Mouse (Mus musculus): ENCODE data around the gene Gnb1.

- TF ChIP-seq POLR2A (IDR thresholded peaks at IDR 0.05; ENCODE audit: control insufficient read depth in 1 of 2, insufficient read depth in 1 of 2, low read depth in 1 of 2, low read length in 2 of 2, poor library complexity in 1 of 2) (no peak), KAT2A (conservative IDR thresholded peaks at IDR 0.05; ENCODE audit: low read depth, low read length) (no peak), ZC3H11A (IDR thresholded peaks at IDR 0.05; ENCODE audit: low read depth, low read length) (no peak), GATA1 (IDR thresholded peaks at IDR 0.05; ENCODE audit: low read depth, low read length) (no peak), CTCF (IDR thresholded peaks at IDR 0.05 in 2 of 3, conservative IDR thresholded peaks at IDR 0.05 in 1 of 3; ENCODE audit: control insufficient read depth in 1 of 3, insufficient read depth in 1 of 3, low read depth in 2 of 3, low read length in 3 of 3, poor library complexity in 1 of 3, severe bottlenecking in 1 of 3) (no peak), ETS1 (IDR thresholded peaks at IDR 0.05; ENCODE audit: low read depth, low read length) (no peak), NRF1 (IDR thresholded peaks at IDR 0.05; ENCODE audit: insufficient read depth, low read depth, low read length, poor library complexity, severe bottlenecking) (no peak), USF2 (IDR thresholded peaks at IDR 0.05; ENCODE audit: borderline replicate concordance in 1 of 2, insufficient read depth in 1 of 2, low read depth in 1 of 2, low read length in 2 of 2) (no peak), HCFC1 (IDR thresholded peaks at IDR 0.05; ENCODE audit: low read depth, low read length) (no peak), EP300 (IDR thresholded peaks at IDR 0.05; ENCODE audit: low read depth in 1 of 2, low read length in 2 of 2) (peak in 1 of 2 experiments; percentile 20; a peak in 1 of 4 replicates), TCF12 (IDR thresholded peaks at IDR 0.05; ENCODE audit: low read depth, low read length) (peak; percentile 54), UBTF (IDR thresholded peaks at IDR 0.05; ENCODE audit: borderline replicate concordance, insufficient read depth, low read depth, low read length) (no peak)
Observed at GRCm38 (mm10) chr4:155559454-155559853, 68.3 kb downstream of the Gnb1 start.

Data from MEL (cell line).